Mouse (Mus musculus): ENCODE data around the gene Vmn1r119. TPM values are rescaled to one million over a fixed set of nuclear protein-coding genes. Genes with fewer than 3 reads are reported as not detected.
"Not testable (repeated sequence)": the region's sequence is repeated elsewhere in the genome, so short reads cannot be mapped to it uniquely, and the experiment has no call there.

The Vmn1r119 gene
- total RNA-seq (2021), result not detected
- long read RNA-seq, experiment 1, result 0 reads
- long read RNA-seq, experiment 2, result 0 reads

DNA sequence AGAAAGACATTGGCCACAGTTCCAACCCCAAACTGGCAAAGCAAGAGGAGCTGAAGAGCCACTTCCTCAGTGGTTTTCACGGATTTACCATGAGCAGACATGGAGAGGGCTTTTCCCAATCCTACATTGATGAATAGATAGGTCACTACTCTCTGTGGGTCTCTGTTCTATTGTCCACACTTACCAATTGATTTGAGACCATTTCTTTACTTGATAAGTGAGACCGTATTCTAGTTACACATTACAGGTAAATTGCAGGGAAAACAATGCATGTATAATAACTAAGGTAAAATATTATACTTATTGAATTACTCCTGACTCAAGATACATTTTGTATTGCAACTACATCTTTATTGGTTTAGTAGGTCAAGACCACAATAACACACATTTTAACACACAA lies at the start of gene Vmn1r119:
Gene Vmn1r119 (minus strand): TSS at position 101 of the 400 bp plus-strand sequence.
- not testable (repeated sequence) for DNase-seq (ENCODE audit: low spot score in 2 of 2)

DNA sequence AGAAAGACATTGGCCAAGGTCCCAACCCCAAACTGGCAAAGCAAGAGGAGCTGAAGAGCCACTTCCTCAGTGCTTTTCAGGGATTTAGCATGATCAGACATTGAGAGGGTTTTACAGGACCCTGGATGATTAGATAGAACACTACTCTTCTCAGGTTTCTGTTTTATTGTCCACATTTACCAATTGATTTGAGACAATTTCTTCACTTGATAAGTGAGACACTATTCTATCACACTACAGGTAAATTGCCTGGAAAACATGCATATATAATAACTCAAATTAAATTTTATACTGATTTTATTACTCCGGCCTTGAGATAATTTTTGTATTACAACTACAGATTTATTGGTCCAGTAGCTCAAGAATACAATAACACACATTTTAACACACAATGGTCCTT lies 41.4 kb upstream of the Vmn1r119 start, which contains the start of gene Vmn1r120:
Gene Vmn1r120 (minus strand): TSS at position 101 of the 400 bp plus-strand sequence.
- not testable (repeated sequence) for DNase-seq (ENCODE audit: low spot score in 2 of 2)

Other genes starting within 250 kb of the Vmn1r119 start
- not detected for gene Vmn1r112, start 241.3 kb downstream of the Vmn1r119 start, total RNA-seq (2021)
- not detected for gene Vmn1r113, start 225.2 kb downstream of the Vmn1r119 start, total RNA-seq (2021)
- not detected for gene Vmn1r114, start 200.3 kb downstream of the Vmn1r119 start, total RNA-seq (2021)
- gene Vmn1r115, start 167.5 kb downstream of the Vmn1r119 start, total RNA-seq (2021), result not detected
- not detected for gene Vmn1r116, start 140.2 kb downstream of the Vmn1r119 start, total RNA-seq (2021)
- gene Vmn1r117, start 128.3 kb downstream of the Vmn1r119 start, total RNA-seq (2021), result not detected
- gene Vmn1r118, start 100.1 kb downstream of the Vmn1r119 start, total RNA-seq (2021), result not detected
- gene Vmn1r120, start 41.3 kb upstream of the Vmn1r119 start, total RNA-seq (2021), result not detected
- not detected for gene Vmn1r121, start 86.1 kb upstream of the Vmn1r119 start, total RNA-seq (2021)
- gene Vmn1r122, start 121.7 kb upstream of the Vmn1r119 start, total RNA-seq (2021), result not detected
- not detected for gene Vmn1r123, start 149.7 kb upstream of the Vmn1r119 start, total RNA-seq (2021)
- gene Gm5157, start 178.0 kb upstream of the Vmn1r119 start, total RNA-seq (2021), result not detected
- gene Vmn1r124, start 248.2 kb upstream of the Vmn1r119 start, total RNA-seq (2021), result not detected

Measured in gastrocnemius, postnatal 4 days (tissue).